Mouse (Mus musculus): ENCODE measurements around the gene Atp8a1.

The Atp8a1 gene

DNA sequence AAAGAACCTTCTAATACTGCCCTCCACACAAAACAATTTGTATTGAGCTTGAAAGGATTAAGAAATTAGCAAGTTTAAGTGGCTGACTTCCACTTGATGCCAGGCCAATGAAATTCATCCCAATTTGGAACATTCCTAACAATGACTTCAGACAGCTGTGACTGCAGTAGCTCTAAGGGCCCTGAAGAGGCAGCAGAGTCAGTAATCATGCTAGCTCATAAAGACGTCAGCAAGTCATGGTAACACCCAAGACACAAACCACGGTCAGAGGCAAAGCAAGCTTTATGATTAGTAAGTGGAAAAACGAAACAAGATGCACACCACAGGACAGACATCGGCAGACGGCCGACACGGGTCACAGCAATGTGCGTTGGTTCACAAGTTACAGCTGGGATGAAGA lies 69.2 kb downstream of the Atp8a1 start:
- DNase-seq (ENCODE audit: low read depth in 2 of 2, low spot score in 2 of 2): no peak

- DNase-seq (ENCODE audit: low read depth in 2 of 2, low spot score in 2 of 2): no peak
Measured at GRCm38 (mm10) chr5:67774186-67774585, 73.0 kb downstream of the Atp8a1 start.

DNA sequence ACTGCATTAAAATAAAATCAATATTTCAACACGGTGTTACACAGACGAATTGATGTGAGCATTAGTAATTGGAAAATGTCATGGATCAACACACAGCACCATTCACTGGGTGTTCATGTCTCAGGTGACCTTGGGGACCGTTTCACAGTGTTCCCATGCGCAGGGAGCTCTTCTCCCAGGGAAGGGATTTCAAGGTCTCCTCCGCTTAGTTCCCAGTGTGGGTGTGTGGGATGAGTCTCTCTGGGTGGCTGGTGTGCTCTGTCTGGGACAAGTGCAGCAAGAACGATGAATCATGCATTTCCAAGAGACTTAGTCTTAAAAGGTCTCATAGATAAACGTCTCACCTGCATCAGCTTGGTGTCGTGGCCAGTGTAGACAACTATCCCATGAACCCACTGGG lies 78.5 kb downstream of the Atp8a1 start:
- no peak for DNase-seq (ENCODE audit: low read depth in 2 of 2, low spot score in 2 of 2)

GRCm38 (mm10) chr5:67764798-67765197 lies 82.4 kb downstream of the Atp8a1 start:
- DNase-seq (ENCODE audit: low read depth in 2 of 2, low spot score in 2 of 2): no peak

- no peak for DNase-seq (ENCODE audit: low read depth in 2 of 2, low spot score in 2 of 2)
Measured at GRCm38 (mm10) chr5:67758126-67758525, 89.1 kb downstream of the Atp8a1 start.

DNA sequence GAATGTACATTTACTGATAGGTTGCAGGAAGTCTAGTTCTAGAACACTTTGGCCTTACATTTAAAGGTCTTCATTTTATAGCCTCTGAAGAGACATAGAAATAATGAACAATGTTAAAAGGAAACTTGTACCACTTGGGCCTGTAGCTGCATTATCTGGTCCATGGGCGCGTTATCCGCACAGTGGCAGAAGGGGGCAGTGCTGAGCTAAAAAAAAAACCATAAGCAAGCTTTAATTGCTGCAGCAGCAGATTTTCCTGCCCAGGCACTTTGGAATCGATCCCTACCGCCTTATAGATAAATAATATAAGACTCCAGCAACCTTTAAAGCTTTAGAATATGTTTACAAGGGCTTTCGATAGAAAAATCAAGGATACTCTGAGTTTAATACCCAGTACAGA lies 91.1 kb downstream of the Atp8a1 start:
- peak; percentile 14 to 31 for DNase-seq (ENCODE audit: low read depth in 2 of 2, low spot score in 2 of 2)

- no peak for DNase-seq (ENCODE audit: low read depth in 2 of 2, low spot score in 2 of 2)
Measured at GRCm38 (mm10) chr5:67753057-67753456, 94.2 kb downstream of the Atp8a1 start.

DNA sequence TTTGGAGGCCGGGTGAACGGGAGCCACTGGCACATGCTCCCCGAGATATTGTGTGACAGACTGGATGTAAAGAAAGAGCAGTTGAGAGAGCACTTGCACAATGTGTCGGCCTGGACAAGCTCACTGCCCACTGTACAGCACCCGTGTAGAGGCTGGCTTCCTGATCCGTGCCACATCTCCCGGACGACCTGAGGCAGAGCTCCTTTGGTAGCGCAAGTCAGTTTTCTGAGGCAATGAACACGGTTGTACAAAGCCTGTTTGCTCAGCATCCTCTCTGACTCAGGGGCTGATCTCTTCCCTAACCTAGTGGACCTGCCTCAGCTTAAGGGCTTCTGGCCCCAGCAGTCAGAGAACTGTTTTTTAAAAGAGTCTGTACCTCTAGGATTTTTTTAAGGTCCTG lies 94.6 kb downstream of the Atp8a1 start:
- no peak for DNase-seq (ENCODE audit: low read depth in 2 of 2, low spot score in 2 of 2)

- no peak for DNase-seq (ENCODE audit: low read depth in 2 of 2, low spot score in 2 of 2)
Measured at GRCm38 (mm10) chr5:67752007-67752406, 95.2 kb downstream of the Atp8a1 start.

DNA sequence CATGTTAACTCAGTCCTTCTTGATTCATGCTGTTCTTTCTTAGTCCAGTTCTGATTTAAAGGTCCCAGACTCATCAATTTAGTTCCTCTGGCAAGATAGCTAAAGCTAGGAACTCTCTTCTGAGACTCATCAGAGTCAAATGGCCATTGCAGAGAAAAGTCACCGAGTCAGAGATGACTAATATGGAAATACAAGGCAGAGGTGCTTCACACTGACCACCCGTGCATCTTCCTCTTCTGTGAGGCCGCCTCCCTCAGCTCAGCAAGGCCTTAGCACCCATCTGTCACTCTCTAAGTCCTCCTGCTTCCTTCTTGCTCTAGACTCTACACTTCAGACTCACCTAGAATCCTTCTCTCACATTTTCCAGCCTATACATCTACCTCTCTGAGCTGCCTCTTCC lies 108.0 kb downstream of the Atp8a1 start:
- DNase-seq (ENCODE audit: low read depth in 2 of 2, low spot score in 2 of 2): no peak

DNA sequence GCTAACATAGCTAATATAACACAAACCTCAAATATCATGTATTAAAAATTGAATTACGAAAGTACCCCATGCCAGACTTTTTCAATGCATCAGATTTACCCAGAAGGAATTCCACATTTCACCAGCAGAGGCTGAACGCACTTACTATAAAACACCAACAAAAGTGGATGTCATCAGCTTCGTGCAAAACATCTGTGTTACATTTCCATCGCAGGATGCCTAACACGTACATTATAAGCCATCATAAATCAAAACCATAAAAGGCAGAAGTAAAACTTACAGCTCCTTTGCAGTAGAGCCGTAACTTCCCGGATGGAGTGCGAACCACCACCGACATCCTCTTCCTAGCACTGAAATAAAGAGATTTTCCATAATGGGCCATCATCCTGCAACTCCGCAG lies 109.1 kb downstream of the Atp8a1 start:
- DNase-seq (ENCODE audit: low read depth in 2 of 2, low spot score in 2 of 2): no peak

DNA sequence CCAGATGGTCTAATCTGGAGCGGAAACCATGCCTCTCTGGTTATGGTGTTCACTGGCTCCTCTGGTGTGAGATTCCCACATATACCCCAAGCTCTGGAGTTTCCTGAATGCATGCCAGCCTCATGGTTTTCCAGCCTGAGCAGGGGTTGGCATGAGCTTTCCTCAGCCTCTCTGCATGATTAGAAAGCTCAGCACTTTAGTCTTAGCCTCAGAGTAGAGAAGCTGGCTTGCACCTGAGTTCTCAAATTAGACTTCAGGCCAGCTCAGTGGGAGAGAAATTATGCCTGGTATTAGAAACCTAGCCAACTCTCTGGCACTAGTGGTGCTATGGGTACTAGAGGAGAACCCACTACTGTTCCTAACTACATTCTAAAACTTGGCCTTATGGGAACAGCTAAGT lies 111.5 kb downstream of the Atp8a1 start:
- DNase-seq (ENCODE audit: low read depth in 2 of 2, low spot score in 2 of 2): no peak

DNA sequence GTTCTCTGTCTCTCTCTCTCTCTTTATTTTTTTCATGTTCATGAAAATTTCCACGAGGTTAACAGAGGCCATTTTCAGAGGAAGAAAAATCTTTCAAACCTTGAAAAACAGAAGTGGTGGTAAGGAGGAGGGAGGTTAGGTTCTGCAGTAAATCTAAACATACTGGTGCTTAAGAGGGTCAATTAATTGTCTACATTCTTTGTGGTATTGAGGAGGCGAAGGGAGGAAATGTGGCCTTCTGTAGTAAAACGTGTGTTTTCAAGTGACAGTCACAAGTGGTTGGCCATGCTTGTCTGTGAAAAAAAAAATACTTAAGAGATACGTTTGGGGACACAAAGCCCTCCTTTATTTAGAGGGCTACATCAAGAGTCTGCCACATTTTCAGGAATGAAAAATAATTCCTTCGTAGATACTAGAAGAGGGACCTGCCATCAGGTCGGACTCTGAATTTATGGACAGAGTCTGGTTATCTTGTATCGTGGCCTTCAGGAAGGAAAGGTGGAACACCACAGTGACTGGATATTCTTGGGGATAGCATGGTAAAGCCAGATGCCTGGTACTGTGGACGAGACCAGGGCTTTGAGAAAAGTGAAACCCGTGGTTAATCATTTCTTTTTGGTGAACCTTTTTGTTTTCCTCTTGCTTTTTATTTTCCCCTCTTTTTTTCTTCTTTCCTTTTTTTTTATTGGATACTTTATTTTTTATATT lies 113.5 kb downstream of the Atp8a1 start:
- DNase-seq (ENCODE audit: low read depth in 2 of 2, low spot score in 2 of 2): no peak

- no peak for DNase-seq (ENCODE audit: low read depth in 2 of 2, low spot score in 2 of 2)
Measured at GRCm38 (mm10) chr5:67733150-67733549, 114.1 kb downstream of the Atp8a1 start.

- DNase-seq (ENCODE audit: low read depth in 2 of 2, low spot score in 2 of 2): no peak
Measured at GRCm38 (mm10) chr5:67727755-67728154, 119.5 kb downstream of the Atp8a1 start.

- DNase-seq (ENCODE audit: low read depth in 2 of 2, low spot score in 2 of 2): no peak
Measured at GRCm38 (mm10) chr5:67726810-67727209, 120.4 kb downstream of the Atp8a1 start.

- no peak for DNase-seq (ENCODE audit: low read depth in 2 of 2, low spot score in 2 of 2)
Measured at GRCm38 (mm10) chr5:67701641-67702040, 145.6 kb downstream of the Atp8a1 start.

DNA sequence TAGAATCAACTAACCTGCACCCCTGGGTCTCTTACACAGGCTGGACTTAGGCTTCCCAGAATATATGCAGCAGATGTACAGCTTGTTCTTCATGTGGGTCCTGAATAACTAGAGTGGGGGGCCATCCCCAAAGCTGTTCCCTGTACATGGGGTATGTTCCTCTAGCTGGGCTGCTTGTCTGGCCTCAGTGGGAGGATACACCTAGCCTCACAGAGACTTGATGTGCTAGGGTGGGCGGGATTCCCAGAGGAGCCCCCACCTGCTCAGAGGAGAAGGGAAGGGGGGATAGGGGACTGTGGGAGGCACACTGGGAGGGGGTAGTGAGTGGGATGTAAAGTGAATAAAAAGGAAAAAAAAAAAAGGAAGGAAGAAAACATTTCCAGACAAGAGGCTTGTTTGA lies 147.8 kb downstream of the Atp8a1 start:
- DNase-seq (ENCODE audit: low read depth in 2 of 2, low spot score in 2 of 2): no peak

GRCm38 (mm10) chr5:67698176-67698575 lies 149.1 kb downstream of the Atp8a1 start:
- no peak for DNase-seq (ENCODE audit: low read depth in 2 of 2, low spot score in 2 of 2)

- DNase-seq (ENCODE audit: low read depth in 2 of 2, low spot score in 2 of 2): no peak
Measured at GRCm38 (mm10) chr5:67696741-67697596, 150.3 kb downstream of the Atp8a1 start.

DNA sequence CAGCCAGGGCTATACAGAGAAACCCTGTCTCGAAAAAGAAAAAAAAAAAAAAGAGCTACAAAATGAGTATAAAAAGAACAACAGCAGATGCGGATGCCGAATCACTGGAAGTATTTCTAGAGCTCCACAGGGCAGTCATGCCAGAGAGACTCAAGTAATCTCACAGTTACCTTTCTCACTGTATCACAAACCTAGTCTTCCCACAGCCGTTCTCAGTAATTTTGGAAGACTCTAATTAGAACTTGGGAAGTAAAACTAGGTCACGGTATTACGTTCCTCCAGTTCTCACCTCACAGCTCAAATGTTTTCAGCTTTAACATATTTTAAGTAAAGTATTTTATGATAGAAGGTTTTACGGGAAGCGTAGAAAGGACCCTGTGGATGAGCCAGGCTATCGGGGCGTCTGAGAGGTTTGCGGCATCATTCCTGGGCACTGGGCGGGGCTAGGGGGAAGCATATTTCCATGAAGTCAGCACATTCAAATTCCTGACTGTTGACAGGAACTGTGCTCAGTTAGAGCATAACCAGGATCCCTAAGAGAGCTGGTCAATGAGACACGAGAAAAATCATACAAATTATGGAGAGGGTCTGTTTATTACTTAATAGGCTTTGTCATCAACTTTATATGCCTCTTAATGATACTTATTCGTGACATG lies 152.1 kb downstream of the Atp8a1 start:
- DNase-seq (ENCODE audit: low read depth in 2 of 2, low spot score in 2 of 2): no peak

DNA sequence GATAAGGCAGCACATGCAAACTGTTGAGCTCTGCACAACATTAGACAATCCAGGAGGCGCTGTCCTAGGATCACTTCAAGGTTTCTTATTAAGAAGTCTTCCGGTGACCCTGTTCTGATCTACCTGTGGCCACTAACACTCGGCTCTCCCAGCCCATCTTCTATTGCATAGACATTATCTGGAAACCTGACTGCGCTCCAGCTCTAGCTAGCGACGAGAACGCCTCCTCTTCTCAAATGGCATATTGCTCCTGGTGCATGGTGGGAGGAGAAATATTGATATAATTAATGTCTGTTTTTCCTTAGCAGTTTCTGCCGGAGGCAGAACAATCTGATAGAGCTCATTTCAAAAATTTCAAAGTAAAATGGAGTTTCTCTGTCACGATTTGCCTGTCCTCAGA lies 156.9 kb downstream of the Atp8a1 start:
- no peak for DNase-seq (ENCODE audit: low read depth in 2 of 2, low spot score in 2 of 2)

All from CD8-positive naive resting alpha-beta T cell, adult 2 months (primary cell).